Mouse (Mus musculus): Measurements from ENCODE around the gene Gm498. TPM values are rescaled to one million over a fixed set of nuclear protein-coding genes. Genes with fewer than 3 reads are reported as not detected.

Gene Gm498
- total RNA-seq (2021), result not detected
- long read RNA-seq, experiment 1, result 0 reads
- long read RNA-seq, experiment 2, result 0 reads

DNA sequence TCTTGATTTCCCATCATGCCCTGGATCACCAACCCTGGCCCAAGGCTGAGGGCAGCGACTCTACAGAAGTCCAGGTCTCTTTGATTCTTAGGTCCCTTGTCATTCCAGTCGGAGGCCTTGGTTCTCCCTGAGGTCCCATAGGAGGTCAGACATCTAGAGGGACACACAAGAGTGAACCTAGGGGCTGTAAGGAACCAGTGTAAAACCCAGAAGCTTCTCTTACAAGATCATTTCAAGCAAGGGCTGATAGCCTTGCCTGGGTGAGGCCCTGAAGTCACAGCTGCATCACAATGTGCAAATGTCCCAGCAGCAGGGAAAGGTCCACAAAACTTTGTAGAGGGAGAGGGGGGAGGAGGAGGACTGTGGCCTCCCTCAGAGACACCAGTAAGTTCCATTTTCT lies at the start of gene Gm498:
Gene Gm498 (plus strand): TSS at position 301 of the 400 bp plus-strand sequence.
- no peak for DNase-seq (ENCODE audit: low spot score in 2 of 2)

DNA sequence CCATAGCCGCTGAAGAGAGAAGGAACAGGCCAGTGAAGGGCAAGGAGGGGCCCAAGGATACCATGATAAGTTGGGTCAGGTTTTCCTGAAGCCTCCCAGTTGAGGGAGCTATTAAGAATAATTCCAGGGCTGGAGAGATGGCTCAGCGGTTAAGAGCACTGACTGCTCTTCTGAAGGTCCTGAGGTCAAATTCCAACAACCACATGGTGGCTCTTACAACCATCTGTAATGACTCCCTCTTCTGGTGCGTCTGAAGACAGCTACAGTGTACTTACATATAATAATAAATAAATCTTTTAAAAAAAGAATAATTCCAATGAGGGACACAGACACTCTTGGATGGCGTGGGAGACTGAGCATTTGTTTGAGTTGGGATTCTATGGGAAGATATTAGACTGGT lies 47.4 kb upstream of the Gm498 start:
- no peak for DNase-seq (ENCODE audit: low spot score in 2 of 2)

DNA sequence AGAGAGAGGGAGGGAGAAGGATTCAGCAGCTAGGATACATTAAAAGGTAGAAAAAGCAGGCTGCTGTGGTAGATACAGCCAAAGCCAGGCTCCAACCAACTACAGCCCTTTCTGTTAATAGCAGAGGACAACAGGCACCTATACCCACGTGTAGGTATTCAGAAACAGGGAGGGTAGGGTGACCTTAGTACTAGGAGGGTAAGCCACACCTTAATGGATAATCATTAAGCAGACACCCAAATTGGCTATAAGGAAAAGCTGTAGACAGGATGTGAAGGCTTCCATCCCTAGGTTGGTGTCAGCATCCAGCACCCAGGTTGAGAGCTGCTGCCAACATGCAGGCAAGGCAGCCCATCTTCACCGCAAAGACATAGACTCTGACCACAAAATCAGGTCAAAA lies 45.4 kb upstream of the Gm498 start:
- DNase-seq (ENCODE audit: low spot score in 2 of 2), result no peak

DNA sequence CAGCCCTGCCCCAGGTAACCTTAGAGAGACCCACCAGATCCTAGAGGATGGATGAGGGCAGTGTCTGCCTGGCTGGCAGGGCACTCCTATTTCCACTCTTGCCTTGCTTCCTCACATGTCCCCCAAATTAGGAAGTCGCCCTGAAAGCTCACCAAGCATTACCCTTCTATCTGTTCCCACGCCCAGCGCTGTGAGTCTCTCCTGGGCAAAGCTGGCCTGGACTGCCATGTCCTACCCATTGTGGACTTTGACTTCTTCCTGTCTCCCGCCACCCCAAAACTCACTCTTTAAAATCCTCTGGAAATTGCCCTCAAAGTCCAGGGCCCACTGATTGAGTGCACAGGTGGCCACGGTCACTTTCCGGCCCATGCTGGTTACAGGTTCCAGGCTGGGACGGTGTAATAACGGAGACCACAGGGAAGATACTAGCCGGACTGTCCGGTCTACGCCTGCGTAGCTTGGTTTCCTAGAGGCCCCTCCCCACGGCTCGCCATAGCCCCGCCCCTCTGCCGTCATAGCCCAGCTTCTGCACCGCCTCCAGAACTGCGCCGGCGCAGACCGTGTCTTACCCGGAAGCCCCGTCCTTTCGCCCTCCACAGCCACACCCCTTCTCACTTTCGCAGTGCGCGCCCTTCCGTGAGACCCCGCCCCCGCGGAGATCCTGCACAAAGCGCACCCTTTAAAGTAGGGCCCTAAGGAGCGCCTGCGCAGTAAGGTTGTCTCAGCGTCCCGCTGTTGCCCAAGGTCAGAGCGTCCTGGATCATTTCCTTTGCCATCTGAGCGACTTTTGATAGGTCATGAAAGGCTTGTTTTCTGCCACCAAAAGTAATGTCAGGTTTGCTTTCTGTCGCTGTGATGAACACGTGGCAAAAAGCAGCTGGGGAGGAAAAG lies 44.0 kb upstream of the Gm498 start, which contains the start of the genes Nadsyn1 and Dhcr7:
Gene Nadsyn1 (minus strand): TSS at position 475 of the 891 bp plus-strand sequence.
Gene Dhcr7 (plus strand): TSS at position 771 of the 891 bp plus-strand sequence.
- peak; percentile 99 for DNase-seq (ENCODE audit: low spot score in 2 of 2)

DNA sequence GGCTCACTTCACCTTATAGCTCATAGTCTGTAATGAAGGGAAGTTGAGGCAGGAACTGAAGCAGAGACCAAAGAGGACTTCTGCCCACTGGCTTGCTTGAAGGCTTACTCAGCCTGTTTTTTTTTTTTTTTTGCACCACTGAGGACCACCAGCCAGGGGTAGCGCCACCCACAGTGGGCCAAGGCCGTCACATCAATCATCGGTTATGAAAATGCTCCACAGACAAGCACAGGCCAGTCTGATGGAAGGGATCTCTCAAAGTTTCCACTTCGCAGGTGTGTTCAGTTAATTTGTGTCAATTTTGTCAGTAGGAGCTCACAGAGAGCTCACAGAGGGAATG lies 43.4 kb upstream of the Gm498 start:
- no peak for DNase-seq (ENCODE audit: low spot score in 2 of 2)

DNA sequence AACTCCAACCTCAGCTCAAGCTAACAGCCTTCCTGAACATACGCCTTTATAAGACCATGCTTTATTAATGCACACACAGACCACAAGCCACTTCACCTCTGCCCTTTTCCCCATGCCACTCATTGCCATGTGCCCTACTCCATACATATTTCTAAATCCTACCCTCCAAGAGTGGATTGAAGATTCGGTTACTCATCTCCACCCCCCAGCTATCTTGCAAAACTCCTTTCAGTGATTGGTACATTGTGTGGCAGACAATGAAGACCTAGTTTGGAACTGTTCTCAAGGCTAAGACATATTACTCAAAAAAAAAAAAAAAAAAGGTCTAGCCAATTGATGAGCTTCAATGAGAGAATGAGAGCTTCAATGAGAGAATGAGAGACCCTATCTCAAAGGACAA lies 39.7 kb upstream of the Gm498 start:
- no peak for DNase-seq (ENCODE audit: low spot score in 2 of 2)

DNA sequence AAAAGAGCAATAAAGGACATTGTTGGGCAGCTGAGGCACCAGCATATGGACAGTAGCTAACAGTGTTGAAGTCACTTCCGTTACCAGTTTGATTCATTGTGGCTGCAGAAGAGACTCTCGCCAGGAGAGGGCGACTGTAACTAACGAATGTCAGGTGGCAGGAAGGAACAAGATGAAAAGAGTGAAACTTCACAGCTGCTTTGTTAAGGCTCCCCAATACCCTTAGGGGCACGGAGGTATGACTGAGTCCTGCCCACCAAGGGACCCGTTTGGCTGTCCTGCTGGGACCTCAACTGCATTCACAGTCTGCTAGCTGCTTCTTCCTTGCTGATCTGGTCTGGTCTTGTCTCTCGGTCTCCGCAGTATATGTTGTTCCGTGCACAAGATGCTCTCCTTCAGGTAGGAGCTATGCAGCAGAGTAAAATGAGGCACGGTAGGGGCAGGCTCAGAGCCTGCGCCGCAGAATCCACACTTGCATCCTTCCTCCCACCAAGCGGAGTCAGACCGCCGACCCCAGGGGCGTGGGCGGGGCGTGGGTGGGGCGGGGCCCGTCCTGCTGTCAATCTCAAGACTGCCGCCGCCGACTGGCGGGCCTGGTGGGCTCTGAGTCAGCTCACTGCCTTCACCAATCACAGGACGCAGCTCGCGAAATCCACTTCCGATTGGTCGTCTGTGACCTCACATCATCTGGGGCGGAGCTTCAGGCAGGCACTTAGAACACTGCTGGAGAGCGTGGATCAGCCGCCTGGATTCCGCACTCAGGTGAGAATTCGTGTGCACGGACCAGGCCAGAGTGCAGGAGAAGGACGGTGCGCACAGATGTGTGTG lies 36.9 kb upstream of the Gm498 start:
- DNase-seq (ENCODE audit: low spot score in 2 of 2), result peak; percentile 84 to 93

DNA sequence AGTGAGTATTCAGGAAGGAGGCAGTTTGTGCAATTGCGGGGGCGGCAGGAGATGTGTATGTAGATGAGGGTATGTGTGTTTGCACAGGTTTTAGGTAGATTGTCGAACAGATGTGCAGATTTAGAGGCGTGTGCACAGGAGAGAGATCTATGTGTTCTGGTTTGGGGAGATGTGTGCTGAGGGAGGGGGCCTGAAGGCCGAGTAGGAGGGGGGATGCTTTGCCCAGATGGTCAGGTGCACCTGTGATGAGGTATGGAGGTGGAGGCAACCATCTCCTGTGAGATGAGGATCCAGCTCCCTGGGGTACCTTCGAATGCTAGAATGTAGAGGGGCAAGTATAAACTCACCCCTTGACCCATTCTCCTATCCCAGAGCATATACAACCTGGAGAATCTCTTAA lies 36.2 kb upstream of the Gm498 start:
- DNase-seq (ENCODE audit: low spot score in 2 of 2), result no peak

DNA sequence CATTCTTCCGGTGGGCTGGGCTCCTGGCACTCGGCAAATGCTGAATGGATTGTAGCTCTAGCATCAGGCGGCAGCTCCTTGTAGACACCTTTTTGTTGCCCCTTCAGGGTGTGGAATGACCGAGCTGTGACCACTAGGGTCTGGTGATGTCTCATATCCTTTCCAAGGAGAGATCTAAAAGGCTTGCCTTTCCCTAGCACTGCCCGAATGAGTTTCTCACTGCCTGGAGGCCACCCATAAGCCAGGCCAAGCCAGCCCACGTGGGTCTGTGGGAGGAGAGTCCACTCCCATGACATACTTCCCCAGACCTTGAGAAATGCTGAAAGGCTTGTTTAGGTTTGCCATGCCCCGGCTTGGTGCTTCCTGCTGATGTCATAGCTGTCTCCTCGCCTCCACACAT lies 34.4 kb upstream of the Gm498 start:
- no peak for DNase-seq (ENCODE audit: low spot score in 2 of 2)

DNA sequence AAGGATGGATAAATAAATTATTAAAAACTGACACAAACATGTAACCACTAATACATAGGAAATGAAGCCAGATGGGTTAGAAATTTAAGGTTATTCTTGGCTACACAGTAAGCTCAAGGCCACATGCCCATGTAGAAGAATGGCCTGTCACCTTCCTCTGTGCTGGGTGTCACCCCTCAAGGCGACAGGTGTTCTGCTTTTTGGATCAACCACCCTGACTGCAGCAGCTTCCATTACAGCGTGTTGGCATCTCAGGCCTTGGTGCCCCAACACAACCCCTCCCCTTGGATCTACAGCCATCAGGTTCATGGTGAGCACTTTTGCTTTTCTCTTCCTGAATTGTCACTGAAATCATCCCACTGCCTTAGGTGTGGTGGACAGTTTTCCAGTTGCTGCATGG lies 34.0 kb upstream of the Gm498 start:
- DNase-seq (ENCODE audit: low spot score in 2 of 2), result no peak

DNA sequence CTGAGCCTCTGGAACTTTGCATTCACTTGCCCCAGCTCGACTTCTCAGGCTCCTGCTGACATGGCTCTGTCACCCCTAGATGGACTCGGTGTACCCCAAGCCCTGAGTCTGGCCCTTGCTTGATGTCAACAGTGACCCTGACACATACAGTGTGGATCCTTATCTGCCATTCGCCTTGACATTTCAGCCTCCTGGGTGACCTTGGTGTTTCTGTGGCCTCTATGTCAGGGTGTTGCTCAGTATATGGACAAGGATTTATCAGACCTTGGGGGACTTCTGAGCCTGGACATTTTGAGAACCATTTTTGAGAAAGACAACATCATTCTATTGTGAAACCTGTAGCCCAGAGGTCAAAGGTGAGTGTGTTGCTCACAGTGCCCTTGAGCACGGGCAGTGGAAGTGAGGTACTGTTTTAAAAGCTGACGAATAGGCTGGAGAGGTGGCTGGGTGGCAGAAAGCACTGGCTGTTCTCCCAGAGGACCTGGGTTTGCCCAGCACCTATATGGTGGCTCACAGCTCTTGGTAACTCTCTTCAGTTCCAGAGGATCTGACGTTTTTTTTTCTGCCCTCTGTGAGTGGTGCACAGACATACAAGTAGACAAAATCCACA lies 33.0 kb upstream of the Gm498 start:
- no peak for DNase-seq (ENCODE audit: low spot score in 2 of 2)

DNA sequence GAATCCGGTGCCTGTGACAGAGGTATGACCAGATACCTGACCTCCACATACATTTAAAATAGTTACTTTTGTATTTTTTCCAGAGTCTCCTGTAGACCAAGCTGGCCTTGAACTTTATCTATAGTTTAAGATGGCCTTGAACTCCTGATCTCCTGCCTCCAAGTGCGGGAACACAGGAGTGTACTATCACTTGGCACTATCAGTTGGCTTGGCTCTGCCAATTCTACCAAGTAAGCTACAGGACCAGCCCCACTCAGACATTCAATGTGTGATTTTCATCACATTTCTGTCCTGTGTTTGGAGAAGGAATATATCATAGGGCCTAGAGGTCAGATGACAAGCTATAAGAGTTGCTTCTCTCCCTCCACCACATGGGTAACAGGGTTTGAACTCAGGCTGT lies 32.3 kb upstream of the Gm498 start:
- no peak for DNase-seq (ENCODE audit: low spot score in 2 of 2)

DNA sequence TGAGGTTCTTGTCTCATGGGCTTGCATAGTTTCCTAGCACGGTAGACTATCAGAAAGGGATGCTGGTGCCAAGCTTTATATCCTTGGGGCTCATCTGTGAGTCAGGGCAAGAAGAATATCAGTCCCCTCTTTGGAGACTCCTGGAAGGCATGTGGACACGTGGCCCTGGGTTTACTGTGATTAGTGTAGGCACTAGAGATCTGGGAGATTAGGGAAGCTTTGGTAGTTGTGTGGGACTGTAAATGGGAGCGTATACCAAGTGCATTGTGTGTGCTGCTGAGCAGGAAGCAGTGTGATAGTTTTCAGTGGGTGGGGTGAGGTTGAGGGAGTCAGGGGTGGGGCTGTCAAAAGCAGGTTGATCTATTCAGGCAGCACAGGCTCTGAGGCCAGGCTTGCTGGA lies 31.7 kb upstream of the Gm498 start:
- DNase-seq (ENCODE audit: low spot score in 2 of 2), result no peak

DNA sequence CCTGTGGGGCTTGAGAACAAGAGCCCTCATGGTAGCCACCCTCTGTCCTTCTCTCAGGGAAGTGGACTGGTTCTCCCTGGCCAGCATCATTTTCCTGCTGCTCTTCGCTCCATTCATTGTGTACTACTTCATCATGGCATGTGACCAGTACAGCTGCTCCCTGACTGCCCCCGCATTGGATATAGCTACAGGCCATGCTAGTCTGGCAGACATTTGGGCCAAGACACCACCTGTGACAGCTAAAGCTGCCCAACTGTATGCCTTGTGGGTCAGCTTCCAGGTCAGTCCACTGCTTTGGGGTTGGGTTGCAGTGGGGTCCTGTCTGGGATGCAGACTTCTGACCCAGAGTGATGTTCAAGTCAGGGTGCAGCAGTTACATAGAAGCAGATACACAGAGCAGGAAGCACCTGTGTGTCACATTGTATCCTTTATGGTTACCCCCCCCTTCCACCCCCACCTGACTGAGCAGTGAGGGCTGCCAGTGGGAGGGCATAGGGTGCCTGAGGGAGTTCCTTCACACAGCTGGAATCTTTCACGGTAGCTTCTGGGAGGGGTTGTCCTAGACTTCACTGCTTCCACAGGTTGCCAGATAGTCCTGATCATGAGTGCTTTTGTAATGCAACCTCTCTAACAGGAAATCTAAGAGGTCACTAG lies 28.8 kb upstream of the Gm498 start:
- no peak for DNase-seq (ENCODE audit: low spot score in 2 of 2)

DNA sequence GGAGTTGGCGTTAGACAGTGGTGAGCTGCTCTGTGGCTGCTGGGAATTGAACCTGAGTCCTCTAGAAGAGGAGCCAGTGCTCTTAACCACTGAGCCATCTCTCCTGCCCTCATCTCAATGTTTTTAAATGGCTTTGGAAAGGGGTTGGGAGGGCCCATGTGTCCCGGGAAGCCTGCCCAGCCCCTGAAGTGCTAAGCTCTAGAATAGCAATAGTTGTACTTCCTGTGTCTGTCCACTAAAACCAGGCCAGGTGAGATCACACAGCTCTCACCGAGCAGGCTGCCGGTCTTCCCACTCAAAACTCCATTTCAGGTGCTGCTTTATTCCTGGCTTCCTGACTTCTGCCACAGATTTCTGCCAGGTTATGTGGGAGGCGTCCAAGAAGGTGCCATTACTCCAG lies 26.5 kb upstream of the Gm498 start:
- DNase-seq (ENCODE audit: low spot score in 2 of 2), result no peak

DNA sequence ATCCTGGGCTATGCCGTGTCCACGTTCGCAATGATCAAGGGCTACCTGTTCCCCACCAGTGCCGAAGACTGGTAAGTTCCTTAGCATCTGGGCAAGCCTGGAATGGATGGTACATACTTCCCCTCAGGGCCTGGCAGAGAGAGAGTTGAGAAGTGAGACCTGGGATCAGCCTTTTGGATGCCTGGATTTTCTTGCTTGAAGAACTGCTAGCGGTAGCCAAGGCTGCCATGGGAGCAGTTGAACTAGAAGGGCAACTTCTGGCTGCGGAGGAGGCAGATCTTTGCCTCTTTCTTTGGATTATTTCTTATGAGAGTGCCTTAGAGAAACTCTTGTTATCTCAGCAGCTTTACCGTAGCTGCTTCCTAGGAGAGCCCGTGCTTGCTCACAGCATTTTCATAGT lies 25.3 kb upstream of the Gm498 start:
- DNase-seq (ENCODE audit: low spot score in 2 of 2), result no peak

DNA sequence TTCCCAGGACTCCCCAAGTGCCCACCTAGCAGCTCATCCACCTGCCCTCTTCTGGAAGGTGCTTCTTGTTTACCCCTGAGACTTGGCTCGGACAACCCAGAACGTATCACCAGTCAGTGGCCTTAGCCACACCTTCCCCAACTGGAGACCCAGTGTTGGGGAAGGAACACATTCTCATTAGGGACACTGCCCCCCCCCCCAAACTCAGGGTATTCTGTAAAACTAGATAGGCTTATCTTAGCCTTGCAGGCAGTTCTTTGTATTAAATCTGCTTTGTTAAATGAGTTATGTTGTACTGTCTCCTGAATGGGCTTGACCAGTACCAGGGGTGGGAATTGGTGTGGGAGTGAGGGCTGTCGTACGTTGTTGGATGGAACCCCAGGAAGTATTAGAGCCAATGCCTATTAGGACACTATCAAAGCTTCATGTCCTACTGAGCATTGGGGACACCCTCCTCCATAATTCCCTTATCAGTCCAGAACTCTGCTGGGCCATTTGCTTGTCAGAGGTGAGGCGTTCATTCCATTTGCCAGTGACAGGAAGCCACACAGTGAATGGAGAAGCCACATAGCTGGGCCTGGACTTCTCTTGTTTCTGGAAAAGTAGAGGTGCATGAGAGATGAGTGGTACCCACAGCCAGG lies 18.4 kb upstream of the Gm498 start:
- DNase-seq (ENCODE audit: low spot score in 2 of 2), result no peak

DNA sequence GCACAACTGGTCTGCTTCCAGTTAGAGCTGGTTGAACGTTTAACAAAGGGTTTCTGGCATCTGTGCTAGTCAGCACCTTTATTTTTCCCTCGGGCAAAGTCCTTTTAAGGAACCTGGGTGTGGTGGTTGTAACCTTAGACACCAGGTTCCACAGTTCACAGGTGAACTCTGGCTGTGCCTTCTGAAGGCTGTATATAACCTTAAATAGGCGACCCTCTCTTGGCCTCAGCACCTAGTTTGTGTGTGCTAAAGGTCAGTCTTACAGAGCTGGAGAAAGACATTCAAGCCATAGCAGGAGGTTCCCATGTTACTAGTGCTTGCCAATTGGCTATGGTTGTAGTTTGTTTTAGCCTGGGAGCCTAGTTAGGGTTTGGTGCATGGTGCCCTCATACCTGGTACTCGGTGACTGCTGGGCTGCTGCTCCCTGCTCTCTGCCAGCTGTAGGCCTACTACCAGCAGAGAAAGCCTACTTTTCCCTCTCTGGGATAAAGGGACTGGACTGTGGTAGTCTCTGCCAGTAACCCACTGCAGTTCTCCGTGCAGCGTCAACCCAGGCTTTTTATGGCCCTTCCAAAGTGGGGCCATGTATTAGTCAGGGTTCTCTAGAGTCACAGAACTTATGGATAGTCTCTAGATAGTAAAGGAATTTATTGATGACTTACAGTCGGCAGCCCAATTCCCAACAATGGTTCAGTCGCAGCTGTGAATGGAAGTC lies 17.7 kb upstream of the Gm498 start:
- no peak for DNase-seq (ENCODE audit: low spot score in 2 of 2)

DNA sequence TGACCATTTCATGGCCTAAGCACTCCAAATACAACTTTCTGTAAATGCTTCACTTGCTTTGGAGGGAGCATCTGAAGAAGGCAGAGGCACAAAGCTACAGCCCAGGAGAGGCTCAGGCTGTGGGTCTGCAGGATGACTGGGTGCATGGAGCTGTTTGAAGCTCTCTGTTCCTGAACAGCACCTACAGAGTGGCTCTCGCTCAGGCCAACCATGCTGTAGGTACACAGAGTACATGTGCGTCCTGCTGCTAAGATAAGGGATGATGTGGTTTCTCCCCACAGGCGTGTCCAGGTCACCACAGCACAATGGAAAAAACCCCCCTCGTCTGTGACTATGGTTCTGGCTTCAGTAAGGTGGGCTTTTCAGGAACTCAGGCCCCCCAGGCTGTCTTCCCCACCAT lies 2.2 kb downstream of the Gm498 start:
- DNase-seq (ENCODE audit: low spot score in 2 of 2), result no peak

DNA sequence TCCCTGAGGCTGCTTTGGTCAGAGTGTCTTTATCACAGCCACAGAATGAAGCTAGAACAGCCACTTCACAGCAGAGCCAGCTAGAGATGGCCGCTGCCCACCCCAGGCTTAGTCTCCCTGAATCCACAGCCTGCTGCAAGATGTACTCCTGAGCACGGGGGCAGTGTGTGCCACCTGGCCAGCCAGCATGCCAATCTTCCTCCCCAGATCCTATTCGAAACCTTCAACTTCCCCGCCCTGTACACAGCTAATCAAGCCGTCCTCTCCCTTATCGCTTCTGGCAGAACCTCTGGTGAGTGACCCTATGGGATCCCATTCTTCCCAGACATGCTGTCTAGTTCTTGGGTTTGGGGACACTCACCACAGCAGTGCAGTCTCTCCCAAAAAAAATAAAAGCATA lies 17.1 kb downstream of the Gm498 start:
- DNase-seq (ENCODE audit: low spot score in 2 of 2), result no peak

Data from gastrocnemius, postnatal 4 days (tissue).